Mouse (Mus musculus) neural tube, embryonic 15.5 days (tissue): Measurements from ENCODE around the gene Mb. TPM values are rescaled to one million over a fixed set of nuclear protein-coding genes. Genes with fewer than 3 reads are reported as not detected.

Source experiments
- ATAC-seq: fragments of 200-750 bp; cut with Nextera tagmentation; 2 replicates; pipeline ENCODE4 v1.8.0; 2017; ENCODE audit warnings: mild to moderate bottlenecking, moderate TSS enrichment, moderate library complexity; ENCODE audit not compliant: low FRiP score
- H3K27ac ChIP-seq: fragments of 300-500 bp; sonication (generic); replicated peaks from 2 replicates; pipeline ENCODE4 v1.5.1; 2015; ENCODE audit warnings: mild to moderate bottlenecking, inconsistent platforms
- H3K27me3 ChIP-seq: fragments of 300-500 bp; sonication (generic); replicated peaks from 2 replicates; pipeline ENCODE4 v1.6.1; 2015; ENCODE audit warnings: inconsistent platforms
- H3K36me3 ChIP-seq: fragments of 300-500 bp; sonication (generic); 2 replicates; pipeline ENCODE4 v1.6.1; 2015; ENCODE audit warnings: inconsistent platforms
- H3K4me1 ChIP-seq: fragments of 300-500 bp; sonication (generic); 2 replicates; pipeline ENCODE4 v1.6.1; 2015; ENCODE audit warnings: inconsistent platforms
- H3K4me2 ChIP-seq: fragments of 300-500 bp; sonication (generic); 2 replicates; pipeline ENCODE4 v1.6.1; 2015; ENCODE audit warnings: inconsistent platforms, mild to moderate bottlenecking, moderate library complexity
- H3K4me3 ChIP-seq: fragments of 300-500 bp; sonication (generic); replicated peaks from 2 replicates; pipeline ENCODE4 v1.5.1; 2015; ENCODE audit warnings: mild to moderate bottlenecking, inconsistent platforms
- H3K9ac ChIP-seq: fragments of 300-500 bp; sonication (generic); replicated peaks from 2 replicates; pipeline ENCODE4 v1.6.1; 2015; ENCODE audit warnings: mild to moderate bottlenecking, inconsistent platforms
- H3K9me3 ChIP-seq: fragments of 300-500 bp; sonication (generic); replicated peaks from 2 replicates; pipeline ENCODE4 v1.6.1; 2016; ENCODE audit warnings: inconsistent platforms
- WGBS: fragments of 180-500 bp; shearing (Covaris S2); methylation state at CpG from one replicate; pipeline ENCODE4 v1.1.7; 2015; ENCODE audit warnings: mixed read lengths; 5-methylcytosine and 5-hydroxymethylcytosine counted together
- polyA plus RNA-seq: library from polyadenylated mRNA; unstranded; fragments of >200 nt; fragmentation: Nextera tagmentation; extraction: Ambion mirVana; gene quantifications from 2 replicates; pipeline ENCODE4 v1.2.1, GENCODE M21; 2015

Mb gene
- polyA plus RNA-seq, 1 experiment from 2014 or later = 1.3 TPM

DNA sequence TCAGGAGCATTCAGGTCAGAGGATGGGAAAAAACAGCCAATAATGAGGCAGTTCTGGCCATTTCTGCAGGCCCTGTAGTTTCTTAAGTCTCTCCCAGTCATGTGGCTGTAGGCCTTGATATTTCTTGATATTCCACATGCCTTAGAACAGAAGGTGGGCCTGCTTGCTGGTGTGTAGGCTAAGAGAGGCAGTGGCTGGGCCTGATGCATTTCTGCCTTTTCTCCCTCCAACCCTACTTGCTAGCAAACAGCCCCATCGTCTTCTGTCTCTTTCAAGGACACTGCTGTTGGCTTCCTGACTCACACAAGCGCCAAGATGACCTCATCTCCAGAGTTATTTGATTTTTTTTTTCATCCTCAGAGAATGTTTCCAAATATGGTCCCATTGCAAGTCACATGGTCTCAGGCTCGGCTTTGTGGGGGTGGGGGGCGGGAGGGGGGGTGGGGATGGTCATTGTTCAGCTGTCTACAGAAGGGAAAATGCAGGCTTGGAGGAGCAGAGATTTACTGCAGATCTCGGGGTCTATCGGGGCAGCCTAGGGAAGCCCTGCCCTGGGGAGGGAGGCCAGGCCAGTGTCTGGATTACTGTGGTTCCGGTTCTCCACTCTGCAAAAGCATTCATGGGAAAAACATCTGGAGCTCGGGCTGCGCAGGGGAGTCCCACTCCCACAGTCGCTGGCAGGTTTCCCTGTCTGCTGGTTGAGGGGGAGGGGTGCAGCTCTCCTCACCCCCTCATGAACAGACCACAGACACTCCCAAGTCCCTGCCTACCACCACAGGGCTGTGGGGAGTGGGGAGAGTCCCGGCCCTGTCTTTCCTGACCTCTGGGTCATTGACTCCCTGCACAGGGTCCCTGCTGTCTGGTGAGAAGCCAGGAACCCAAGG, 12.9 kb downstream of the Mb start:
- Histone ChIP-seq H3K4me3 (no peak overlapping the region), H3K36me3 (no peaks in the 10 kb centered on the region), H3K27me3 (no peaks in the 10 kb centered on the region), H3K4me1 (peaks cover 21% of the 10 kb centered on the region), H3K9ac (no peak overlapping the region), H3K27ac (peak overlapping the region; percentile 81), H3K4me2 (no peak overlapping the region), H3K9me3 (no peaks in the 10 kb centered on the region)
- 33% methylated on average over 11 of the region's 11 CpGs for WGBS
- peak; percentile 17; the same call in 1 of the 2 replicates for ATAC-seq

DNA sequence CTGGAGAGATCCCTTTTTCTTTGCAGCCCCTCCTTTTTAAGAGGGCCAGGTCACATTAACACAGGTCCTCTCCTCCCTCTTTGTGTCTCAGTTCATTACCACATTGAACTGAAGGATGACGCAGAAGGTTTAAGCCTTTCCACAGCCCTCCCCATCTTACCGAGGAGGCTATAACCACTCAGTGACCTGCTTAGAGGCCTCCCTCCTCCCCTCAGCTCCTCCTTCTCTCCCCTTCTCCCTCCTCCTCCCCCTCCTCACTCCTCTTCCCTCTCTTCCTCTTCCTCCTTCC, 13.5 kb downstream of the Mb start:
- Histone ChIP-seq H3K4me2 (no peak overlapping the region), H3K27me3 (no peaks in the 10 kb centered on the region), H3K4me3 (no peak overlapping the region), H3K9ac (0 out of 2 replicates have a peak overlapping the region, but pooled peaks have one; percentile 1), H3K36me3 (no peaks in the 10 kb centered on the region), H3K4me1 (peaks cover 21% of the 10 kb centered on the region), H3K27ac (peak overlapping the region; percentile 81), H3K9me3 (no peaks in the 10 kb centered on the region)
- 44% methylated on average over 2 of the region's 2 CpGs for WGBS
- ATAC-seq = no peak; the same call in 1 of the 2 replicates

DNA sequence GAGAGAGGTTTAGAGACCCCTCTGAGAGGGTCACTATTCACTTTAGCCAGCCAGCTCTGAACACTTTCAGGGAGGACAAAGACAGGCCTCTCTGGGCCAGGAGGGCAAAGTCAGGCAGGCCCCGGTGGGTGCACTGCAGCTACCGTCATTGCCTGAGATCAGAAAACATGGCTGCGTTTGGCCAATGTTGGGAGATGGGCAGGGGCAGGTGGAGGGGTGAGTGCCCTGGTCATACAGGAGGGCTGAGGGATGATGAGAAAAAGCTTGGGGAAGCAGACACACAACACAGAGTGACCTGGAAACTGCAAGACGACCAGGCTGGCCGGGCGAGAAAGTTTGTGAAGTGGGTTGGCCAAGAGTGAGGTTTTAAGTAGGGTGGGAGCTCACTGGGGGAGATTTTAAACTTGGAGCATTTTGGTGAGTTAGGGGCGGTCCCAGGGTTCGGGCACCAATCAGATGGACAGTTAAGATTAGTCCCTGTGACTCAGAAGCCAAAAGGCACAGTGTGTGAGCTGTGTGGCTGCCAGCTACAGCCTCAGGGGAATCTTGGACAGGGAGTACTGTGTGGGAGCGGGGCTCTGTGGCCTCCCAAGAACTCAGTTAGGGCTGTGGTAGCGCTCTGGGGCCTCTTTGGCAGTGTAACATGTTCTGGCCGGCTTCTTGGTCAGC, 14.0 kb downstream of the Mb start:
- Histone ChIP-seq H3K9me3 (no peaks in the 10 kb centered on the region), H3K9ac (0 out of 2 replicates have a peak overlapping the region, but pooled peaks have one; percentile 1), H3K36me3 (no peaks in the 10 kb centered on the region), H3K4me1 (peaks cover 21% of the 10 kb centered on the region), H3K27me3 (no peaks in the 10 kb centered on the region), H3K4me3 (no peak overlapping the region), H3K4me2 (no peak overlapping the region), H3K27ac (peak overlapping the region; percentile 81)
- 0 out of 2 replicates have a peak, but pooled peaks have one; percentile 38 for ATAC-seq
- WGBS = 66% methylated on average over 11 of the region's 11 CpGs

DNA sequence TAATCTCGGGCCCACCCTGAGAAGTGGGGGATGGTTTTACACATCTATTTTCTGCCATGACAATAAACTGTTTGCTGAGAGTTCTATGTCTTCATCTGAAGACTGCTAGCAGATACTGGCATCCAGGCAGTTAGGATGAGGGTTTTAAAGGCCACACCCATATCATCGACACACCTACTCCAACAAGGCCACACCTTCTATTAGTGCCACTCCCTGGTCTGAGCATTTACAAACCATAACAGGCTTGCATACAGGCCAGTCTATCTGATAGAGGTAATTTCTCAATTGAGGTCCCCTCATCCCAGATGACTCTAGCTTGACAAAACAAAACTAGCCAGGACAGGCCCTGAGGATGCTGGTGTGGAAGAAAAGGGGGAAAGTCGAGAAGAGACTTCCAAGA, 14.8 kb downstream of the Mb start:
- H3K4me1 ChIP-seq = peaks cover 21% of the 10 kb centered on the region
- no peak overlapping the region for H3K9ac ChIP-seq
- no peaks in the 10 kb centered on the region for H3K27me3 ChIP-seq
- no peak overlapping the region for H3K4me3 ChIP-seq
- no peak overlapping the region for H3K27ac ChIP-seq
- H3K36me3 ChIP-seq = no peaks in the 10 kb centered on the region
- no peaks in the 10 kb centered on the region for H3K9me3 ChIP-seq
- no peak overlapping the region for H3K4me2 ChIP-seq
- 84% methylated on average over 3 of the region's 3 CpGs for WGBS
- ATAC-seq = no peak

DNA sequence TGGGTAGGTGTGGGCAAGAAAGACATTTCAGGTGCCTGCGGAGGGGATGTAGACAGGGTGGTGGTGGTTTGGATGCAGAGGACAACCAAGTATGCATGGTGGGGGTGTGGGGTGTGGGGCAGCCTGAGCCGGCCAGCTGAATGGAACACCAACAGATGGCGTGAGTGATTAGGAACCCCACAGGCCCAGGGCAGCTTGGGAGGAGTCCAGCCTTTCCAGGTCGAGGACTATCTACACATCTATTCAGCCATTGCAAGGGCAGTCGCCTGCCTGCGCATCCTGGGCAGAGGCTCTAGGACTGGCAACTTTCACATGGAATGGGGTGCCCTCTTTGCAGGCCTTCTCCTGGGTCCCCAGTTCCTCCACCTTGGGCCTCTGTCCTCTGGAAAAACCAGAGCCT, 15.9 kb downstream of the Mb start:
- H3K4me3 ChIP-seq = no peak overlapping the region
- H3K36me3 ChIP-seq = no peaks in the 10 kb centered on the region
- H3K4me1 ChIP-seq = peaks cover 21% of the 10 kb centered on the region
- H3K4me2 ChIP-seq = no peak overlapping the region
- ATAC-seq = no peak
- no peaks in the 10 kb centered on the region for H3K27me3 ChIP-seq
- H3K9me3 ChIP-seq = no peaks in the 10 kb centered on the region
- no peak overlapping the region for H3K9ac ChIP-seq
- no peak overlapping the region for H3K27ac ChIP-seq
- 69% methylated on average over 6 of the region's 6 CpGs for WGBS

DNA sequence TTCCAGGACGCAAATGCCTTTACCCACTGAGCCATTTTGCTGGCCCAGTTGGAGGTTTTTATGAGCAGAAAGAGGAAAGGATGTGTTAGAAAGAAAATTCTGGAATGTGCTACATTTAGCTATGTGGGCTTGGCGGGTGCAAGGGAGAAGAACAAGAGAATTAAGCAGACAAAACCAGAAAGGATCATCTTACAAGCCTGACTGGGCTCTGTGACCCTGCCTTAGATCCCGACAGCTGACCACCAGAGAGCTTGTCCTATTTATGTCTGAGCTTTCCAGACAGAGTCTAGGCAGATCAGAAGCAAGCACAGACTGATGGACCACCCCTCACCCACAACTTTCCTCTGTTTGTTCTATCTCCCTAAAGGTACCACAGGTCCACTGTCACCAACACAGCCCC, 19.2 kb downstream of the Mb start:
- 66% methylated on average over 3 of the region's 3 CpGs for WGBS
- ATAC-seq = no peak
- H3K9ac ChIP-seq = no peak overlapping the region

DNA sequence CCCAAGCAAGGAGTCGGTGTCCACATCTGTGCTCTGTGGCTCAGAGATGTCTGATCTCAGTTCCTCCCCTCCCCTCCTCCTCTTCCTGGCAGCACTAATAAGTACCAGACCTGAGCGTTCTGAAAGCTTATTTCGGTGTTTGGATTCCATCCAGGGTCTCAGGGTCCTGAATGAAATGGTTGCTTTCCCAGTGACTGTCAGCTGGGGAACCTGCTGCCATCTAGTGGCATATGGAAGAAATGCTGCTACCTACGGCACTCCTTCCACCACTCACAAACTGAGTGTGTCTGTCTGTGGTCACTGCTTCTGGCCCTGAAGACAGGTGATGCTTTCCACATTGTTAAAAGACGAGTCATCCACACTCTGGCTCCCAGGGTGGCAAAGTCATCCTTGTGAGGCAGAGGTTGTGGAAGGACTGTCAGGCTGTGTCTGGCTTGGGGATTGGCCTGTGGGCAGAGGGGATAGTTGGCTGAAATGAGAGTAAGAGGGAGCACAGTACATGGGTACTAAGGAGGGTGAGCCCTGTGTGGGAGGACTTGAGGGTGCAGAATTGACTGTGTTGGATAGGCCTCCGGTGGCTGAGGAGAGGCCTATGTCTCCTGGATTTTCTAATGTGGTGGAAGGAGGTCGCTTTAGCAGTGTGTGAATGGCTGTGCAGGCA, 21.0 kb downstream of the Mb start:
- Histone ChIP-seq H3K27ac (peak overlapping the region; percentile 43), H3K9me3 (no peaks in the 10 kb centered on the region), H3K36me3 (no peaks in the 10 kb centered on the region), H3K4me3 (no peak overlapping the region), H3K9ac (no peak overlapping the region), H3K4me1 (0 out of 2 replicates have a peak, but pooled peaks cover 12% of the 10 kb centered on the region), H3K4me2 (no peak overlapping the region), H3K27me3 (no peaks in the 10 kb centered on the region)
- 27% methylated on average over 7 of the region's 7 CpGs for WGBS
- peak; percentile 64; the same call in 1 of the 2 replicates for ATAC-seq

More for the DNA sequence above, 19.2 kb downstream of the Mb start:
- no peaks in the 10 kb centered on the region for H3K36me3 ChIP-seq
- H3K4me2 ChIP-seq = no peak overlapping the region
- no peaks in the 10 kb centered on the region for H3K9me3 ChIP-seq
- no peak overlapping the region for H3K4me3 ChIP-seq
- H3K4me1 ChIP-seq = peaks cover 7% of the 10 kb centered on the region; the same call in 1 of the 2 replicates
- no peak overlapping the region for H3K27ac ChIP-seq
- no peaks in the 10 kb centered on the region for H3K27me3 ChIP-seq

DNA sequence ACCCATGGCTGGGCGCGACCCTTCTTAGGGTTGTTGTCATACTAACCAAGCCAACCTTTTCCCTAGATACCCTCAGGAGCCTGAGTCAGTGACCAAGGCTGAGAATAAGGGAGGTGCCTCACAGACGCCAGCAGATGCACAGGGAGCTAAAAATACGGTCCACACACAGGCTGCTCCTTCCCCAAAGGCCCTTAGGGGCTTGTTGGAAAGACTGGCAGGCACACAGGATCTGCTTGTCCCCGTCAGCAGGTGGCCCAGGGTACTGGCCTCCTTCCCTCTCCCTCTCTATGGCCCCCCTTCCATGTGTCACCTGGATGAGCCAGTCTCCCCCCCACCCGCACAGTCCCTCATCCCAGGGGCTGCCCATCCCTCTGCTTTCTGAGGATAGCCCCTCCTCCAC, 22.8 kb downstream of the Mb start:
- H3K9me3 ChIP-seq = no peaks in the 10 kb centered on the region
- no peak overlapping the region for H3K9ac ChIP-seq
- no peak overlapping the region for H3K4me3 ChIP-seq
- 82% methylated on average over 6 of the region's 6 CpGs for WGBS
- H3K27ac ChIP-seq = no peak overlapping the region
- H3K27me3 ChIP-seq = no peaks in the 10 kb centered on the region
- no peak for ATAC-seq
- H3K36me3 ChIP-seq = no peaks in the 10 kb centered on the region
- 0 out of 2 replicates have a peak, but pooled peaks cover 12% of the 10 kb centered on the region for H3K4me1 ChIP-seq
- H3K4me2 ChIP-seq = no peak overlapping the region

DNA sequence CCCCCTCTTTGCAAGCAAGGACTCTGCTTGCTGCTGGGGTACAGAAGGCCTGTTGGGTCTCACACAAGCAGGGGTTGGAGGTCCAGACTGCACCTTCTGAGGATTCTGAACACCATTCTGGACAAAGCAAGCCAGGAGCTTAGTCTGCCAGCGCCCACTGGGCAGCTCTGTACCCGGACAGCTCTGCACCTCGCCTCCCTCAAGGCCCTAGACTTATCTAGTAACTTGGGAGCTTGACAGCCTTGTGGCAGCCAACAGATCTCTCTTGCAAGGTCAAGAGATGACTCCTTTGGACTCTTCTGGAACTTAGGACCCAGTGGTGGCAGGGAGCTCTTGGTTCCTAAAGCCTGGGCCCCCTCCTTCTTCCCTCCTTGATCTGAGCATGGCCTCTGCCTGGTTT, 23.4 kb downstream of the Mb start:
- Histone ChIP-seq H3K4me2 (no peak overlapping the region), H3K27me3 (no peaks in the 10 kb centered on the region), H3K27ac (no peak overlapping the region), H3K36me3 (no peaks in the 10 kb centered on the region), H3K4me3 (no peak overlapping the region), H3K9me3 (no peaks in the 10 kb centered on the region), H3K4me1 (0 out of 2 replicates have a peak, but pooled peaks cover 12% of the 10 kb centered on the region), H3K9ac (no peak overlapping the region)
- no peak for ATAC-seq
- 99% methylated on average over 3 of the region's 3 CpGs for WGBS

DNA sequence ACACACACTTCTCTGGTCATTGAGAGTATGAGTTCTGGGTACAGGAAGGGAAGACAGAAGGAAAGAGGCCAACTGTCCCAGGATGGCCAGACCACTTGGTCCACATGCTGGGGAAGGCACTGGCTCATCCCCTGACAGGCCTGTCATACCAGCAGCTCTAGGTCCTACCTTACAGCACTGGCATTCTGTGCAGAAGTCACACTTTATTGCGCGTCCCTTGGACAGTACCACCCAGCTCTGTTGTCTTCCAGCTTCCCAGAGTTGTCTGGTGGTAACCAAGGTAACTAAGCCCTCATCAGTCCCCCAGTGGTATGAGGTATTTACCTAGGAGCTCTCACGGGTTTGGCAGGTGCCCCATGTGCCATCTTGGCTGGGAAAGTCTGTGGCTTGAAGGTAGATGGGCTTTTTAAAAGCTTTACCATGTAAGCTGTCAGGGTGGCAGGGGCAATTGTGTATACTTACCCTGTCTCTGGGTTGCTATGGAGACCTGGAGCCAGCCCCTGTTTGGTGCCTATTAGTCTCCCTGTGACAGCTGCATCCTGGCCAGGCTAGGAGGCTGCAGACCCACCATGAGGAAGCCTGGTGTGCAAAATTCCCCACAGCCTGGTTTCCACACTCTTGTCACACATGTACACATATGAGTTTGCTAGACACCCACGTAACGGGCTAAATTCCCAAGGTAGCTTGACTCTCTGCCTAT, 24.4 kb downstream of the Mb start:
- Histone ChIP-seq H3K27me3 (no peaks in the 10 kb centered on the region), H3K9me3 (no peaks in the 10 kb centered on the region), H3K4me2 (no peak overlapping the region), H3K4me3 (no peak overlapping the region), H3K36me3 (no peaks in the 10 kb centered on the region), H3K9ac (no peak overlapping the region), H3K27ac (no peak overlapping the region), H3K4me1 (0 out of 2 replicates have a peak, but pooled peaks cover 12% of the 10 kb centered on the region)
- peak; percentile 47; the same call in 1 of the 2 replicates for ATAC-seq
- WGBS = 58% methylated on average over 5 of the region's 5 CpGs

DNA sequence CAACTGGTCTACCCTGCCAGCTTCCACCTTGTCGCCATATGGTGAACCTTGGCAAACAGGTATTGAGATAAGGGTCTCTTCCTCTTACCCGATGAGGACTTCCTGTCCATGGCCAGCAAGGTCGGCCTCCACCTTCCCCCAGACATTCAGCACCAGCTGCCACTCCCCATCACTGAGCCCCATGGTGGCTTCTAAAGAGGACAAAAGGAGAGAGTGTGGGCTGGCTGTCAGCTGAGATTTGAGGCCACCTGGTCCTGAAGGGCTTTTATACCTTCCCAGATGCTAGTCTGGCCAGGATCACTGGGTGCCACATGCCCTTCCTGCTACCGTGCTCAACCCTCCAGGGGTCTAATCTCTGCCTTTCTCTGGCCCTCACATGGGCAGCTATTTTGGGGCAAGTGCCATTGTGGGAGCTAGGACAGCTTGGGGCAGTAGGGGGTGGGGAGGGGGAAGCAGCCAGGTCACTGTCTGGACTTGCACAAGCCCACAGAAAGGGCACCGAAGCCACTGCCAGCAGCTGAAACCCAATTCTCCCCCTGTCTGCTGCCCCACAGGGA, 28.0 kb downstream of the Mb start:
- no peak overlapping the region for H3K27ac ChIP-seq
- 80% methylated on average over 5 of the region's 5 CpGs for WGBS
- ATAC-seq = no peak
- no peaks in the 10 kb centered on the region for H3K9me3 ChIP-seq
- no peak overlapping the region for H3K4me3 ChIP-seq
- no peaks in the 10 kb centered on the region for H3K36me3 ChIP-seq
- no peaks in the 10 kb centered on the region for H3K27me3 ChIP-seq
- H3K4me1 ChIP-seq = 0 out of 2 replicates have a peak, but pooled peaks cover 10% of the 10 kb centered on the region
- H3K9ac ChIP-seq = no peak overlapping the region
- no peak overlapping the region for H3K4me2 ChIP-seq
